Mouse (Mus musculus) heart, adult 2 months (tissue): Measurements from ENCODE around the gene Gm20388. TPM values are rescaled to one million over a fixed set of nuclear protein-coding genes. Genes with fewer than 3 reads are reported as not detected.

ENCODE experiments used
- DNase-seq, 2 experiments: peaks; one replicate each; pipeline ENCODE4 v3.0.0; 2021
- H3K27ac ChIP-seq: fragments of 200-600 bp; 2 replicates; pipeline ENCODE4 v1.8.1; 2022
- H3K27me3 ChIP-seq: fragments of 200-500 bp; 2 replicates; pipeline ENCODE4 v1.6.1; 2012; ENCODE audit warnings: mild to moderate bottlenecking, low read length, inconsistent platforms, mixed read lengths; ENCODE audit not compliant: control insufficient read depth, insufficient read depth
- H3K36me3 ChIP-seq: fragments of 200-500 bp; 2 replicates; pipeline ENCODE4 v1.6.1; 2012; ENCODE audit warnings: low read length, inconsistent platforms; ENCODE audit not compliant: control insufficient read depth, insufficient read depth
- H3K4me1 ChIP-seq: fragments of 200-500 bp; 2 replicates; pipeline ENCODE4 v1.6.1; 2011; ENCODE audit warnings: low read length; ENCODE audit not compliant: control insufficient read depth, insufficient read depth
- H3K4me3 ChIP-seq: fragments of 200-600 bp; 2 replicates; pipeline ENCODE4 v1.8.1; 2022
- H3K79me2 ChIP-seq: fragments of 200-500 bp; replicated peaks from 2 replicates; pipeline ENCODE4 v1.6.1; 2012; ENCODE audit warnings: mild to moderate bottlenecking, inconsistent platforms, low read length, moderate library complexity, mixed read lengths; ENCODE audit not compliant: control insufficient read depth, insufficient read depth
- H3K9ac ChIP-seq: fragments of 200-500 bp; 2 replicates; pipeline ENCODE4 v1.6.1; 2012; ENCODE audit warnings: low read depth, mild to moderate bottlenecking, control low read depth, inconsistent platforms, low read length, mixed read lengths
- CTCF ChIP-seq: fragments of 200-600 bp; IDR thresholded peaks from 2 replicates; pipeline ENCODE4 v1.8.1; 2022; ENCODE audit warnings: antibody characterized with exemption, mild to moderate bottlenecking, moderate library complexity
- EP300 ChIP-seq: fragments of 200-500 bp; IDR thresholded peaks from 2 replicates; pipeline ENCODE4 v1.6.1; 2011; ENCODE audit warnings: low read depth, low read length, control low read depth; ENCODE audit not compliant: insufficient read depth
- POLR2A ChIP-seq: fragments of 200-500 bp; IDR thresholded peaks from 2 replicates; pipeline ENCODE4 v1.6.1; 2011; ENCODE audit warnings: mild to moderate bottlenecking, low read depth, low read length, control low read depth; ENCODE audit not compliant: insufficient read depth
- WGBS: fragments of 180-500 bp; shearing (Covaris S2); methylation state at CpG from one replicate; pipeline ENCODE4 v1.1.7; 2018; 5-methylcytosine and 5-hydroxymethylcytosine counted together
- intact Hi-C: fragments of 180-260 bp; cut with DNase I; formaldehyde crosslinking; loops from one replicate; pipeline ENCODE4 v1.15.1; 2025
- polyA plus RNA-seq: library from polyadenylated mRNA; depleted of rRNA; stranded (reverse); fragments of >200 nt; gene quantifications from 2 replicates; pipeline ENCODE4 v1.2.3, GENCODE M21; 2012
- total RNA-seq, 2 experiments: library from RNA; stranded (reverse); gene quantifications; 2 replicates each; pipeline ENCODE4 v1.2.3; 2021

Gene Gm20388
- total and polyA plus RNA-seq, 3 experiments = 1.8 to 32.3 TPM; not detected in 1

DNA sequence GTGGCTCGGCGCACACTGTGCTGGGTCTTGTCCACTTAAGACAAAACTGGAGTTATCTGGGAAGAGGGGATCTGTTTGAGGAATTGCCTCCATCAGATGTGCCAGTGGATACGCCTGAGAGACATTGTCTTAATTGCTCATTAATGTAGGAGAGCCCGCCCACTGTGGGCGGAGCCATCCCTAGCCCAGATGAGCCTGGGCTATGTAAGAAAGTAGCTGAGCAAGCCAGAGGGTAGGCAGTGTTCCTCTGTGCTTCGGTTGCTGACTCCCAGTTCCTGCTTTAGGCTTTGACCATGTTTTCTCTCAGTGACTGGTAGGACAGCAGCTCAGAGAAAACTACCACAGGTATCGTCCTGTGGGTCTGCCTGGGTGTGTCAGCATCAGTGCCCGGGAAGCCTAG lies 2923.8 kb downstream of the Gm20388 start:
- no peak for DNase-seq
- Histone ChIP-seq H3K4me3 (no peak overlapping the region), H3K36me3 (no peaks in the 10 kb centered on the region), H3K27me3 (no peaks in the 10 kb centered on the region), H3K27ac (no peak overlapping the region), H3K79me2 (no peaks in the 10 kb centered on the region), H3K4me1 (no peaks in the 10 kb centered on the region; the same call in 1 of the 2 replicates), H3K9ac (no peak overlapping the region)
- intact Hi-C loops = no loop called here
- TF ChIP-seq POLR2A (no peak), CTCF (no peak), EP300 (no peak)
- WGBS = 81% methylated on average over 8 of the region's 8 CpGs

DNA sequence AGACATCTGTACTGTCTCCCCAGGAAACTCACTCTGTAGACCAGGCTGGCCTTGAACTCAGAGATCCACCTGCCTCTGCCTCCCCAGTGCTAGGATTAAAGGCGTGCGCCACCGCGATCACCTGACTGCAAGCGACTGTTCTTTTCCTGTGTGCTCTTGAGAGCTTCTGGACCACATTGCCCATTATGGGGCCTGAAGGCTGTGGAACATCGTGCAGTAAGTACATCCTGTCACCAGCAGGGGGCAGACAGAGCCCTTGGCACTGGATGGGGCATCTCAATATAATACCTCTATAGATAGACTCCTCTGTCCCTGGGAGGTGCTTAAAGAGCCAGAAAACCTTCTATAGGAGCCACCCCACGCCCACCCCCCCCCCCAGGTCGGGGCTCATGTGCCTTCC lies 2924.3 kb downstream of the Gm20388 start:
- peak; percentile 68 to 74 for DNase-seq
- intact Hi-C loops = loop anchor here (1.0 to 5.0 kb wide), 2 partner anchors 229 to 367 kb away; no protein-coding TSS in a partner anchor
- no peak overlapping the region for H3K27ac ChIP-seq
- H3K4me1 ChIP-seq = no peaks in the 10 kb centered on the region; the same call in 1 of the 2 replicates
- WGBS = 16% methylated on average over 8 of the region's 8 CpGs
- no peaks in the 10 kb centered on the region for H3K79me2 ChIP-seq
- TF ChIP-seq EP300 = 0 out of 2 replicates have a peak, but pooled peaks have one; percentile 39
- TF ChIP-seq CTCF = peak; percentile 82
- no peak for TF ChIP-seq POLR2A
- H3K27me3 ChIP-seq = no peaks in the 10 kb centered on the region
- no peak overlapping the region for H3K9ac ChIP-seq
- H3K4me3 ChIP-seq = no peak overlapping the region
- no peaks in the 10 kb centered on the region for H3K36me3 ChIP-seq

DNA sequence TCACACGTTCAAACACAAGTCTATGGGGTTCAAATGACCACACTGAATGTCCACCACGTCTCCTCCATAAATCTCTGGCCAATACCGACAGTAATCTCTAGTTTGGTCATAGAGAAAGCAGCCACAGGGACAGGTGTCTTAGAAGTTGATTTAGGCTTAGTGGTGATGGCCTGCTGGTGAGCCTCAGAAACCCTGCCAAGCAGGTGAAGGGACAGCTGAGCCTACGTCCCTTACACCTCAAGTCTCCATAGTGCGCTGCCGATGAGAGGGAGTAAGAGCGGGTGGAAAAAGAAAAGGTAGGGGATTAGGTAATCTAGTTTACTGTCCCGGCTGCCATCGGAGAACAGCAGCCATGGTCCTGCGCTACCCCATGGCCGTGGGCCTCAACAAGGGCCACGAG lies 2925.6 kb downstream of the Gm20388 start:
- 90% methylated on average over 12 of the region's 12 CpGs for WGBS
- Histone ChIP-seq H3K4me3 (no peak overlapping the region), H3K79me2 (no peaks in the 10 kb centered on the region), H3K9ac (no peak overlapping the region), H3K4me1 (no peaks in the 10 kb centered on the region), H3K36me3 (no peaks in the 10 kb centered on the region), H3K27ac (no peak overlapping the region), H3K27me3 (no peaks in the 10 kb centered on the region; the same call in 1 of the 2 replicates)
- intact Hi-C loops = loop anchor here (5.0 kb wide), 1 partner anchor 366 kb away; no protein-coding TSS in a partner anchor
- TF ChIP-seq EP300 = no peak
- DNase-seq = no peak

- no peaks in the 10 kb centered on the region for H3K36me3 ChIP-seq
- H3K4me1 ChIP-seq = no peaks in the 10 kb centered on the region
- TF ChIP-seq EP300 (no peak), POLR2A (no peak), CTCF (no peak)
- no peak overlapping the region for H3K4me3 ChIP-seq
- H3K27me3 ChIP-seq = no peaks in the 10 kb centered on the region; the same call in 1 of the 2 replicates
- H3K27ac ChIP-seq = no peak overlapping the region
- no peak overlapping the region for H3K9ac ChIP-seq
- no peaks in the 10 kb centered on the region for H3K79me2 ChIP-seq
- intact Hi-C loops = loop anchor here (5.0 kb wide), 1 partner anchor 366 kb away; no protein-coding TSS in a partner anchor
- WGBS = 89% methylated on average over 13 of the region's 13 CpGs
- DNase-seq = no peak
These were observed 2926.1 kb downstream of the Gm20388 start for GRCm38 (mm10) chr8:122836696-122837095.

DNA sequence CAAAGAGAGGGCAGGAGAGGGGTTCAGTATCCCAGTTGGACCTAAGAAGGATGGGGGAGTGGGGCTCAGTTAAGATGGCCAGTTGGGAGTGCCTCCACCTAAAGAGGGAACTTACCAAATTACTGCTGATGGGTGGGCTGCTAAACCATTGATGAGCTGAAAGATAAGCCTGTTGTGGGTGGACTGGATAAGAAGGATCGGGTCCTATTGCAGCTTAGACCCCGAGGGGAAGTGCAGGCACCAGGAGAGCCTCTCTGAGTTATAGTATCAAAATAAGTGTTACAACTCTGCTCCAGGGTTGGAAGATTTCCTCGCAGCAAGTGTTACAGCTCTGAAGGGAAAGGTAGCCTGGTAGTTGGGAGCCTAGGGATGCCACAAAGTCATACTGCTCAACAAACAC lies 2933.5 kb downstream of the Gm20388 start:
- no peak for TF ChIP-seq EP300
- TF ChIP-seq POLR2A = no peak
- TF ChIP-seq CTCF = no peak
- DNase-seq = no peak
- H3K36me3 ChIP-seq = no peaks in the 10 kb centered on the region
- H3K4me3 ChIP-seq = no peak overlapping the region
- WGBS = 68% methylated on average over 3 of the region's 3 CpGs
- H3K27me3 ChIP-seq = peaks cover 1% of the 10 kb centered on the region; the same call in 1 of the 2 replicates
- H3K9ac ChIP-seq = no peak overlapping the region
- no peak overlapping the region for H3K27ac ChIP-seq
- no peaks in the 10 kb centered on the region for H3K79me2 ChIP-seq
- H3K4me1 ChIP-seq = no peaks in the 10 kb centered on the region
- intact Hi-C loops = no loop called here

DNA sequence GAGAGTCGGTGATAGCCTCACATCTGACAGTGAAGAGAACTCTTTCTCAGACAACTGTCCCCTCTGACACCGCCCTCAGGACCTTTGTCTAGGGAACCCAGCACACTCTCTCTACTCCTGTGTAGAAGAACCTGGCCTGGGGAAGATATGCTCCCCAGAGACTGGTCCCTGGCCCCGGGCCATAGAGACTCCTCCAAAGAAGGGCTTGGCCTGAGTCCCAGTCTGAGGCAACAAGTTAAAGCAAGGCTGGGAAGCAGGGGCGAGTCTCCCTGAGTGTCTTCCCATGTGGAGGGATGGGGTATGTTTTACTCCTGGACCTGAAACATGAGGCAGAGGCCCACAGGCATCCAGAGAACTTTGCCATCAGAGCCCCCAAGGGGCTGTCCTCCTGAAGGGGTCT lies 2935.0 kb downstream of the Gm20388 start:
- Histone ChIP-seq H3K36me3 (no peaks in the 10 kb centered on the region), H3K4me3 (no peak overlapping the region), H3K79me2 (no peaks in the 10 kb centered on the region), H3K27ac (no peak overlapping the region), H3K4me1 (no peaks in the 10 kb centered on the region), H3K27me3 (0 out of 2 replicates have a peak, but pooled peaks cover 1% of the 10 kb centered on the region), H3K9ac (no peak overlapping the region)
- peak in 1 of 2 experiments; percentile 26 for DNase-seq
- TF ChIP-seq EP300 (no peak), POLR2A (no peak), CTCF (no peak)
- WGBS = 38% methylated on average over 4 of the region's 4 CpGs
- intact Hi-C loops = no loop called here
